Mouse (Mus musculus) forebrain, embryonic 11.5 days (tissue): ENCODE data around the gene Slc25a41. TPM values are rescaled to one million over a fixed set of nuclear protein-coding genes. Genes with fewer than 3 reads are reported as not detected.

Source experiments
- ATAC-seq: fragments of 200-750 bp; cut with Nextera tagmentation; replicated peaks from 2 replicates; pipeline ENCODE4 v1.8.0; 2017; ENCODE audit warnings: moderate TSS enrichment; ENCODE audit not compliant: low FRiP score
- DNase-seq: peaks from one replicate; pipeline ENCODE4 v3.0.0-alpha.2; 2017; ENCODE audit warnings: low spot score
- H3K27ac ChIP-seq: fragments of 300-500 bp; sonication (generic); 2 replicates; pipeline ENCODE4 v1.5.1; 2014; ENCODE audit warnings: low read depth, low read length
- H3K27me3 ChIP-seq: fragments of 300-500 bp; sonication (generic); 2 replicates; pipeline ENCODE4 v1.6.1; 2014; ENCODE audit warnings: mild to moderate bottlenecking, low read length, mixed read lengths; ENCODE audit not compliant: control insufficient read depth, insufficient read depth
- H3K36me3 ChIP-seq: fragments of 300-500 bp; sonication (generic); 2 replicates; pipeline ENCODE4 v1.6.1; 2014; ENCODE audit warnings: mild to moderate bottlenecking, low read length, moderate library complexity, mixed read lengths; ENCODE audit not compliant: control insufficient read depth, insufficient read depth
- H3K4me1 ChIP-seq: fragments of 300-500 bp; sonication (generic); replicated peaks from 2 replicates; pipeline ENCODE4 v1.6.1; 2014; ENCODE audit warnings: low read length, mixed read lengths; ENCODE audit not compliant: control insufficient read depth, insufficient read depth
- H3K4me2 ChIP-seq: fragments of 300-500 bp; sonication (generic); 2 replicates; pipeline ENCODE4 v1.6.1; 2014; ENCODE audit warnings: low read depth, mild to moderate bottlenecking, low read length, moderate library complexity, mixed read lengths; ENCODE audit not compliant: severe bottlenecking
- H3K4me3 ChIP-seq: fragments of 300-500 bp; sonication (generic); 2 replicates; pipeline ENCODE4 v1.5.1; 2014; ENCODE audit warnings: low read depth, low read length
- H3K9ac ChIP-seq: fragments of 300-500 bp; sonication (generic); 2 replicates; pipeline ENCODE4 v1.6.1; 2014; ENCODE audit warnings: low read length
- H3K9me3 ChIP-seq: fragments of 300-500 bp; sonication (generic); 2 replicates; pipeline ENCODE4 v1.6.1; 2016; ENCODE audit warnings: low read length, mixed read lengths; ENCODE audit not compliant: control insufficient read depth
- WGBS: fragments of 180-500 bp; shearing (Covaris S2); extraction: QIAGEN DNeasy Blood & Tissue Kit; methylation state at CpG from one replicate; pipeline ENCODE4 v1.1.7; 2014; 5-methylcytosine and 5-hydroxymethylcytosine counted together
- polyA plus RNA-seq: library from polyadenylated mRNA; unstranded; fragments of >200 nt; fragmentation: Nextera tagmentation; extraction: Ambion mirVana; gene quantifications from 2 replicates; pipeline ENCODE4 v1.2.1, GENCODE M21; 2014

Slc25a41 gene
- polyA plus RNA-seq, 1 experiment from 2014 or later: not detected

GRCm38 (mm10) chr17:56997029-56997667 is 44.3 kb downstream of the Slc25a41 start, which contains the start of gene Alkbh7:
Gene Alkbh7, plus strand, starts transcription at chr17:56997339.
- under 1% methylated on average over 38 of the region's 38 CpGs for WGBS
- Histone ChIP-seq H3K4me3 (peak within 1 kb of the TSS; percentile 81), H3K27me3 (no peaks in the 10 kb centered on the region), H3K4me1 (peaks cover 6% of the 10 kb centered on the region; the same call in 1 of the 2 replicates), H3K9ac (peak within 1 kb of the TSS; percentile 62), H3K9me3 (no peaks in the 10 kb centered on the region), H3K36me3 (peaks cover 16% of the 10 kb centered on the region), H3K4me2 (peak within 1 kb of the TSS; percentile 62), H3K27ac (peak within 1 kb of the TSS; percentile 57; the same call in 1 of the 2 replicates)
- peak; percentile 94 for DNase-seq
- peak; percentile 99 for ATAC-seq

DNA sequence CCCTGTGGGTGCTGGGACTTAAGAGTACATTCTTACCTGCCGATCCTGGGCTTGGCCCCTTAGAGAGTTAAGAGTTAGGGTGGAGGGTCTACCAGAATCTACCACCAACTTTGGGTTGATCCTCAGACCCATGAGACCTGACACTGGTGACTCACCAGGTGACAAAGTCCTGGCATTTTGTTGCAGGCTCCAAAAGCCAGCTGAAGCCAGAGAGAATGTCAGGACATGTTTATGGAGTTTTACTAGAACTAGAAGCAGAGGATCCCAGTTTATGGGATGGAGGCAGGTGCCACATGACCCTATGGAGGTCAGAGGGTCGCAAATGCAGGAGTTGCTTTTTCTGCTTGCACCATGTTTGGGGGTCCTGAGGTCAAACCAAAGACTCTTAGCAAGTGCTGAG is 44.9 kb downstream of the Slc25a41 start:
- H3K4me1 ChIP-seq: peaks cover 6% of the 10 kb centered on the region; the same call in 1 of the 2 replicates
- no peaks in the 10 kb centered on the region for H3K9me3 ChIP-seq
- peak overlapping the region; percentile 81; the same call in 1 of the 2 replicates for H3K4me3 ChIP-seq
- WGBS: 83% methylated on average over 2 of the region's 2 CpGs
- ATAC-seq (0 out of 2 replicates have a peak, but pooled peaks have one; percentile 0), DNase-seq (no peak)
- H3K27me3 ChIP-seq: no peaks in the 10 kb centered on the region
- no peak overlapping the region for H3K9ac ChIP-seq
- peak overlapping the region; percentile 62; the same call in 1 of the 2 replicates for H3K4me2 ChIP-seq
- H3K27ac ChIP-seq: no peak overlapping the region
- peaks cover 16% of the 10 kb centered on the region for H3K36me3 ChIP-seq

GRCm38 (mm10) chr17:56995046-56995445 is 46.4 kb downstream of the Slc25a41 start:
- Histone ChIP-seq H3K27me3 (no peaks in the 10 kb centered on the region), H3K9me3 (no peaks in the 10 kb centered on the region), H3K27ac (no peak overlapping the region), H3K4me3 (no peak overlapping the region), H3K9ac (no peak overlapping the region), H3K36me3 (peaks cover 16% of the 10 kb centered on the region), H3K4me1 (peaks cover 10% of the 10 kb centered on the region), H3K4me2 (no peak overlapping the region)
- DNase-seq (no peak), ATAC-seq (no peak)
- WGBS: 92% methylated on average over 8 of the region's 8 CpGs

DNA sequence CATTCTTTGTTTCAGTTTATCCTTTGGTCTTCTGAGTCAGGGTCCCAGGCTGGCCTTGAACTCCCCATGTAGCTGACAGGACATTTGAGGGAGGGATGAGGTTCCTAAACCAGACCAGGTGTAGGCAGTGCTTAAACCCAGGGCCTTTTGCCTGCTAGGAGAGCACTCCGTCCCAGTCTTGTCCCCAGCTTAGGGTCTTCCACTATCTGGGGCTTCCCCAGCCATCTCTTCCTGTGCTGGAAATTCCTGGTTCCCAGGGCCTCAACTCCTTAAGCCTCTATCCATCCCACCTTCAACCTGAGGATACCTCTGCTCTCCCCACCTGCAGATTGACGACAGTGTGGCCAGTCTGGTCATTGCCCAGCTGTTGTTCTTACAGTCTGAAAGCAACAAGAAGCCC is 50.5 kb downstream of the Slc25a41 start:
- H3K9me3 ChIP-seq: no peaks in the 10 kb centered on the region
- H3K27me3 ChIP-seq: no peaks in the 10 kb centered on the region
- no peak for ATAC-seq
- peaks cover 4% of the 10 kb centered on the region for H3K4me1 ChIP-seq
- WGBS: 67% methylated on average over 2 of the region's 2 CpGs
- DNase-seq: peak; percentile 44
- peak overlapping the region; percentile 77 for H3K4me2 ChIP-seq
- H3K36me3 ChIP-seq: peaks cover 16% of the 10 kb centered on the region
- H3K9ac ChIP-seq: peak overlapping the region; percentile 87
- H3K4me3 ChIP-seq: peak overlapping the region; percentile 82
- H3K27ac ChIP-seq: no peak overlapping the region

DNA sequence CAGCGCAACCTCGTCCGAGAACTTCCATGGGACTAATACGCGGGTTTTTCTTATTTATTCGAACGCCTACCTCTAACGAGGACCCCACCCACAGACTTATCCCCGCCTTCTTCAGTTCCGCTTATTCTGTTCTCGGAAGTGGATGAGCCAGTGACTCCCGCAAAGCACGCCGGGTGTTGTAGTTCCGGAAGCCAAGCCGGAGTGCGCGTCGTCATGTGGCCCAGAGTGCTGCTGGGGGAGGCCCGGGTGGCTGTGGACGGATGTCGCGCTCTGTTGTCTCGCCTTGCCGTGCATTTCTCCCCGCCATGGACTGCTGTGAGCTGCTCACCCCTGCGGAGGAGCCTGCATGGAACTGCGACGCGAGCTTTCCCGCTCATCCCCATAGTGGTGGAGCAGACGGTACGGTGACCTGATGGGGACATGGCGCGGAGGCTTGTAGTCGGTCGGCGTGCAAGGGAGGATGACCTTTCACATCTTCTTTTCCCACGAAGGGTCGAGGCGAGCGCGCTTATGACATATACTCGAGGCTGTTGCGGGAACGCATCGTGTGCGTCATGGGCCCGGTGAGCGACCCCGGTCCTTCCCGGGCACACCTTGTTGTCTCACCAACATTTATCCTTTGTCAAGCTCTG is 51.2 kb downstream of the Slc25a41 start, which contains the start of gene Clpp:
Gene Clpp (plus strand): TSS at position 191 of the 632 bp plus-strand sequence.
- no peaks in the 10 kb centered on the region for H3K27me3 ChIP-seq
- peak within 1 kb of the TSS; percentile 82 for H3K4me3 ChIP-seq
- peaks cover 4% of the 10 kb centered on the region for H3K4me1 ChIP-seq
- WGBS: under 1% methylated on average over 52 of the region's 52 CpGs
- peak; percentile 95 for ATAC-seq
- peak; percentile 95 for DNase-seq
- no peaks in the 10 kb centered on the region for H3K9me3 ChIP-seq
- peak within 1 kb of the TSS; percentile 77 for H3K4me2 ChIP-seq
- peak within 1 kb of the TSS; percentile 41; the same call in 1 of the 2 replicates for H3K27ac ChIP-seq
- peaks cover 13% of the 10 kb centered on the region; the same call in 1 of the 2 replicates for H3K36me3 ChIP-seq
- peak within 1 kb of the TSS; percentile 87 for H3K9ac ChIP-seq

GRCm38 (mm10) chr17:56989467-56990114 is 51.9 kb downstream of the Slc25a41 start:
- Histone ChIP-seq H3K4me2 (peak overlapping the region; percentile 77), H3K4me1 (peaks cover 4% of the 10 kb centered on the region), H3K9me3 (no peaks in the 10 kb centered on the region), H3K4me3 (peak overlapping the region; percentile 82), H3K27me3 (no peaks in the 10 kb centered on the region), H3K36me3 (peaks cover 13% of the 10 kb centered on the region; the same call in 1 of the 2 replicates), H3K27ac (peak overlapping the region; percentile 41; the same call in 1 of the 2 replicates), H3K9ac (peak overlapping the region; percentile 87)
- ATAC-seq: peak; percentile 92
- WGBS: 3% methylated on average over 25 of the region's 25 CpGs
- peak; percentile 53 for DNase-seq

DNA sequence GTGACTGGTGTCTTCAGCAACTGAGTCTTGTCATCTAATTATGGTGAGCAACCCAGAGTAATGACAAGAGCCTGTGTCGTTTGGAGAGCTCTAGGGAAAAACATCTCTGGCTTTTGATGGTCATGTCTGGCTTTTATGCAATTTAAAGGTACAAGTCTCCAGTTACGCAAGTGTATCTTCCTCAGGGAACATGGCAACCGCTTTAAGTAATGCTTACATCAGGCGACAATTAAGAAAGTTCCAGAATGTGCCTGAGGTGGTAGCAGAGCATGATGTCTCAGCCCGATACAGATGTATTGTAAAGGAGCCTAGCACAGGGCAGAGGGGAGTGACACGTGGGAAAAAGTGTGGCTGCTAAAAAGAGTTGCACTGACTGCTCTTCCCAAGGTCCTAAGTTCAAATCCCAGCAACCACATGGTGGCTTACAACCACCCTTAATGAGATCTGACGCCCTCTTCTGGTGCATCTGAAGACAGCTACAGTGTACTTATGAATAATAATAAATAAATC is 52.5 kb downstream of the Slc25a41 start:
- Histone ChIP-seq H3K27me3 (no peaks in the 10 kb centered on the region), H3K9me3 (no peaks in the 10 kb centered on the region), H3K4me1 (peaks cover 4% of the 10 kb centered on the region), H3K27ac (no peak overlapping the region), H3K9ac (peak overlapping the region; percentile 87; the same call in 1 of the 2 replicates), H3K4me3 (peak overlapping the region; percentile 82), H3K36me3 (peaks cover 9% of the 10 kb centered on the region; the same call in 1 of the 2 replicates), H3K4me2 (peak overlapping the region; percentile 77; the same call in 1 of the 2 replicates)
- DNase-seq (peak; percentile 41), ATAC-seq (no peak)
- WGBS: 71% methylated on average over 7 of the region's 7 CpGs

DNA sequence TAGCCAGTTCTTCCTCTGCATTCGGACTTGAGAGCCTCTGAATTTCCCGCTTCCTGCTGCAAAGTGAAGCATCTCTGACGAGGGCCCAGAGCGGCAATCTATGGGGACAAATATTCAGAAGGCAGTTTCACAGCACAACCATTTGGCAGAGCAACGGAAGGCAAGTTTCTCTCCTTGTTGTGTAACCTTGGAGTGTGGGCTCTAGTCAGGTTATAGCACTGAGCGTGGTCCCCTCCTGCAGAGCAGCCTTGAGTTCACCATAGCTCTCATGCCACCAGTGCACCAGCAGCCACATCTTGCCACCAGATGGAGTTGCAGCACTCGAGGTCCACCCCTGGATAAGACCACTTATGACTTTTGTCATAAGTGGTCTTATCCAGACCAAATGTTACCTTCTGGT is 53.0 kb downstream of the Slc25a41 start:
- Histone ChIP-seq H3K27ac (no peak overlapping the region), H3K9ac (no peak overlapping the region), H3K4me3 (no peak overlapping the region), H3K4me2 (no peak overlapping the region), H3K36me3 (peaks cover 5% of the 10 kb centered on the region; the same call in 1 of the 2 replicates), H3K9me3 (no peaks in the 10 kb centered on the region), H3K27me3 (no peaks in the 10 kb centered on the region), H3K4me1 (peaks cover 4% of the 10 kb centered on the region)
- ATAC-seq (no peak), DNase-seq (peak; percentile 43)
- WGBS: 86% methylated on average over 7 of the region's 7 CpGs
